Mouse (Mus musculus) intestine, embryonic 16.5 days (tissue): ENCODE data around the gene Pnp2. TPM values are rescaled to one million over a fixed set of nuclear protein-coding genes. Genes with fewer than 3 reads are reported as not detected.
A peak's percentile ranks its signal among the peaks of the same experiment; 100 is the strongest.

ENCODE experiments used
- ATAC-seq: fragments of 200-750 bp; cut with Nextera tagmentation; 2 replicates; pipeline ENCODE4 v1.8.0; 2017; ENCODE audit warnings: moderate TSS enrichment, moderate library complexity
- H3K27ac ChIP-seq: fragments of 300-500 bp; sonication (generic); 2 replicates; pipeline ENCODE4 v1.5.1; 2014; ENCODE audit warnings: mild to moderate bottlenecking, low read length
- H3K27me3 ChIP-seq: fragments of 300-500 bp; sonication (generic); replicated peaks from 2 replicates; pipeline ENCODE4 v1.6.1; 2014; ENCODE audit warnings: low read length, control low read depth, mixed read lengths; ENCODE audit not compliant: control insufficient read depth, insufficient read depth
- H3K36me3 ChIP-seq: fragments of 300-500 bp; sonication (generic); 2 replicates; pipeline ENCODE4 v1.6.1; 2014; ENCODE audit warnings: low read length, control low read depth; ENCODE audit not compliant: control insufficient read depth, insufficient read depth
- H3K4me1 ChIP-seq: fragments of 300-500 bp; sonication (generic); 2 replicates; pipeline ENCODE4 v1.6.1; 2014; ENCODE audit warnings: low read length, control low read depth, mixed read lengths; ENCODE audit not compliant: control insufficient read depth, insufficient read depth
- H3K4me2 ChIP-seq: fragments of 300-500 bp; sonication (generic); 2 replicates; pipeline ENCODE4 v1.6.1; 2014; ENCODE audit warnings: low read depth, low read length, control low read depth
- H3K4me3 ChIP-seq: fragments of 300-500 bp; sonication (generic); 2 replicates; pipeline ENCODE4 v1.5.1; 2014; ENCODE audit warnings: mild to moderate bottlenecking, low read length
- H3K9ac ChIP-seq: fragments of 300-500 bp; sonication (generic); 2 replicates; pipeline ENCODE4 v1.6.1; 2014; ENCODE audit warnings: low read depth, low read length
- H3K9me3 ChIP-seq: fragments of 300-500 bp; sonication (generic); 2 replicates; pipeline ENCODE4 v1.6.1; 2016; ENCODE audit warnings: low read length, control low read depth; ENCODE audit not compliant: control insufficient read depth
- WGBS: fragments of 180-500 bp; shearing (Covaris S2); extraction: QIAGEN DNeasy Blood & Tissue Kit; methylation state at CpG from one replicate; pipeline ENCODE4 v1.1.7; 2014; 5-methylcytosine and 5-hydroxymethylcytosine counted together
- polyA plus RNA-seq: library from polyadenylated mRNA; unstranded; fragments of >200 nt; fragmentation: Nextera tagmentation; extraction: Ambion mirVana; gene quantifications from 2 replicates; pipeline ENCODE4 v1.2.1, GENCODE M21; 2015

Pnp2 gene
- polyA plus RNA-seq, 1 experiment from 2014 or later: 3.7 TPM

- Histone ChIP-seq H3K4me2 (no peak overlapping the region), H3K4me1 (no peaks in the 10 kb centered on the region), H3K9ac (no peak overlapping the region), H3K36me3 (no peaks in the 10 kb centered on the region), H3K9me3 (no peaks in the 10 kb centered on the region), H3K27me3 (no peaks in the 10 kb centered on the region), H3K27ac (no peak overlapping the region), H3K4me3 (no peak overlapping the region)
- WGBS: 68% methylated on average over 2 of the region's 2 CpGs
- no peak for ATAC-seq
Observed at GRCm38 (mm10) chr14:50997999-50998666, 42.3 kb downstream of the Pnp2 start.

- Histone ChIP-seq H3K4me2 (peak within 1 kb of the TSS; percentile 9; the same call in 1 of the 2 replicates), H3K27me3 (no peaks in the 10 kb centered on the region), H3K27ac (peak within 1 kb of the TSS; percentile 76), H3K9ac (peak within 1 kb of the TSS; percentile 31; the same call in 1 of the 2 replicates), H3K4me1 (no peaks in the 10 kb centered on the region), H3K9me3 (no peaks in the 10 kb centered on the region), H3K36me3 (no peaks in the 10 kb centered on the region), H3K4me3 (no peak within 1 kb of the TSS)
- ATAC-seq: no peak
- WGBS: 85% methylated on average over 8 of the region's 8 CpGs
Observed at GRCm38 (mm10) chr14:51007152-51007801, 51.5 kb downstream of the Pnp2 start, which contains the start of gene Rnase10. TSS of gene Rnase10 (plus strand) at chr14:51007751.

- Histone ChIP-seq H3K4me1 (no peaks in the 10 kb centered on the region), H3K27me3 (no peaks in the 10 kb centered on the region), H3K4me2 (peak overlapping the region; percentile 9; the same call in 1 of the 2 replicates), H3K4me3 (no peak overlapping the region), H3K27ac (peak overlapping the region; percentile 76), H3K9ac (peak overlapping the region; percentile 31; the same call in 1 of the 2 replicates), H3K9me3 (no peaks in the 10 kb centered on the region), H3K36me3 (no peaks in the 10 kb centered on the region)
- 47% methylated on average over 13 of the region's 13 CpGs for WGBS
- ATAC-seq: peak; percentile 81
Observed at GRCm38 (mm10) chr14:51007914-51008713, 52.3 kb downstream of the Pnp2 start.

- Histone ChIP-seq H3K36me3 (no peaks in the 10 kb centered on the region), H3K4me1 (no peaks in the 10 kb centered on the region), H3K9me3 (no peaks in the 10 kb centered on the region), H3K4me3 (no peak overlapping the region), H3K4me2 (no peak overlapping the region), H3K27ac (peak overlapping the region; percentile 83), H3K9ac (no peak overlapping the region), H3K27me3 (no peaks in the 10 kb centered on the region)
- 74% methylated on average over 4 of the region's 4 CpGs for WGBS
- ATAC-seq: no peak
Observed at GRCm38 (mm10) chr14:51008781-51009180, 53.0 kb downstream of the Pnp2 start.

GRCm38 (mm10) chr14:51009572-51009971, 53.8 kb downstream of the Pnp2 start:
- H3K27me3 ChIP-seq: no peaks in the 10 kb centered on the region
- no peaks in the 10 kb centered on the region for H3K36me3 ChIP-seq
- WGBS: 87% methylated on average over 6 of the region's 6 CpGs
- H3K4me1 ChIP-seq: no peaks in the 10 kb centered on the region
- H3K9ac ChIP-seq: no peak overlapping the region
- H3K4me2 ChIP-seq: no peak overlapping the region
- no peaks in the 10 kb centered on the region for H3K9me3 ChIP-seq
- peak overlapping the region; percentile 83 for H3K27ac ChIP-seq
- no peak overlapping the region for H3K4me3 ChIP-seq
- ATAC-seq: no peak

Other genes with a start within 250 kb of the Pnp2 start
- not detected in 2 replicates for gene Olfr748, start 248.6 kb upstream of the Pnp2 start, polyA plus RNA-seq
- not detected in 2 replicates for gene Olfr749, start 210.9 kb upstream of the Pnp2 start, polyA plus RNA-seq
- gene Ttc5, start 170.5 kb upstream of the Pnp2 start, polyA plus RNA-seq: 52.6 and 60.4 TPM in 2 replicates
- gene Ccnb1ip1, start 148.3 kb upstream of the Pnp2 start, polyA plus RNA-seq: not detected in 2 replicates
- gene Parp2, start 148.2 kb upstream of the Pnp2 start, polyA plus RNA-seq: 56.4 and 60.6 TPM in 2 replicates
- 12.6 and 16.0 TPM in 2 replicates for gene Tep1, start 85.4 kb upstream of the Pnp2 start, polyA plus RNA-seq
- 0.21 and 0.23 TPM in 2 replicates for gene Klhl33, start 58.5 kb upstream of the Pnp2 start, polyA plus RNA-seq
- 131 and 133 TPM in 2 replicates for gene Osgep, start 31.1 kb upstream of the Pnp2 start, polyA plus RNA-seq
- 208 and 232 TPM in 2 replicates for gene Apex1, start 31.0 kb upstream of the Pnp2 start, polyA plus RNA-seq
- 58.0 and 67.0 TPM in 2 replicates for gene Pip4p1, start 25.1 kb upstream of the Pnp2 start, polyA plus RNA-seq
- gene Pnp, start 24.9 kb upstream of the Pnp2 start, polyA plus RNA-seq: 111 and 116 TPM in 2 replicates
- not detected in 2 replicates for gene Gm49342, start 11.5 kb upstream of the Pnp2 start, polyA plus RNA-seq
- 0.20 and 0.29 TPM in 2 replicates for gene Rnase10, start 51.8 kb downstream of the Pnp2 start, polyA plus RNA-seq
- gene Rnase9, start 85.9 kb downstream of the Pnp2 start, polyA plus RNA-seq: not detected in 2 replicates
- not detected in 2 replicates for gene Rnase11, start 94.2 kb downstream of the Pnp2 start, polyA plus RNA-seq
- 0.37 and 0.54 TPM in 2 replicates for gene Rnase12, start 101.7 kb downstream of the Pnp2 start, polyA plus RNA-seq
- not detected in 2 replicates for gene Olfr750, start 118.4 kb downstream of the Pnp2 start, polyA plus RNA-seq
- gene Rnase4, start 135.1 kb downstream of the Pnp2 start, polyA plus RNA-seq: 288 and 336 TPM in 2 replicates
- gene Ang, start 135.2 kb downstream of the Pnp2 start, polyA plus RNA-seq: 76.1 and 85.7 TPM in 2 replicates
- not detected in 2 replicates for gene Eddm3b, start 158.4 kb downstream of the Pnp2 start, polyA plus RNA-seq
- 1.5 and 1.6 TPM in 2 replicates for gene Rnase6, start 167.9 kb downstream of the Pnp2 start, polyA plus RNA-seq
- 107 and 192 TPM in 2 replicates for gene Rnase1, start 190.8 kb downstream of the Pnp2 start, polyA plus RNA-seq
- gene Rnase2b, start 206.3 kb downstream of the Pnp2 start, polyA plus RNA-seq: not detected in 2 replicates
- gene Ang2, start 243.2 kb downstream of the Pnp2 start, polyA plus RNA-seq: not detected in 2 replicates
- gene Ear14, start 247.4 kb downstream of the Pnp2 start, polyA plus RNA-seq: not detected in 2 replicates